Mouse (Mus musculus): ENCODE results near the gene Acta2. TPM values are rescaled to one million over a fixed set of nuclear protein-coding genes. Genes with fewer than 3 reads are reported as not detected.

The Acta2 gene
- total RNA-seq, 2 experiments from 2014 or later: 250 to 346 TPM

DNA sequence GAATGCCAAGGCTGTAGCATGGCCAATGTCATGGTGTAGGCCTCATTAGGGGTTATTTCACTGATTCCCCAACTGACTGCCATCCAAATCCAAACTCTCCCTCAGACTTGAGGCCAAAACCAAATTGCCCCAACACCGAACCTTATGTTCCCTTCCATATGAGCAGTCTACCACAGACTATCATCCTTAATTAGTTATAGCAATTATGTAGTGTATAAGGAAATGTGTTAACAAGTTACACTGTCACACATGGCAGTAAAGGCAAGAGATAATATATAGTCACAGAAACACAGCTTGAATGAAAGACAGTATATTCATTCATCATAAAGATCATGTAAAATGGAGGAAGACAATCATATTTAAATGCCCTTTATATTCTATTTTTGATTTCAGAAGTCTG is 17.7 kb upstream of the Acta2 start:
- intact Hi-C loops (cut with DNase I): no loop called here

DNA sequence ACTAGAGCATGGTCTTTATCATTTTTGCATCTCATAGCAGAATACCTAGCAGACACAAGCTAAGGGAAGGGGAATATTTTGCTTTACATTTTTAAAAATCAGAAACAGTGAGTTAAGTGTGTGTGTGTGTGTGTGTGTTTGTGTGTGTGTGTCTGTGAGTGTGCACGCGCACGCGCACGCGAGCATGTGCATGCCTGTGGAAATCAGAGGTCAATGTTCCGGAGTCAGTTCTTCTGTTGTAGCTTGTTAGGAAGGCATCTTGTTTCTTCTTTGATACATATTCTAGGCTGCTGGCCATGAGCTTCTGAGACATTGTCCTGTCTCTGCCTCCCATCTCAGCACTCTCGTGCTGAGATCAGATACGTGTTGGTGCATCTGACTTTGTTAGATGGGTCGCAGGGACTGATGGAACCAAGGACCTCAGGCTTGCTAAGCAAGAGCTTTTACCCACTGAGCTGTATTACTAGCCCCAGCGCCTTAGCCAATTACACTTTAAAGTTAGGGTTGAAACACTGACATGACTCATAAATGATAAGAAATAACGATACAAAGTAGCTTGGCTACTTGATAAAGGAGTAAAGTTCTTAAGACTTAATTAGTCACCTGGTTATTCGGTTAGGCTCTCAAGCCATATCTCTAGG is 15.6 kb upstream of the Acta2 start:
- intact Hi-C loops (cut with DNase I): no loop called here
- no peak for DNase-seq (ENCODE audit: low spot score)

More for the DNA sequence above, 17.7 kb upstream of the Acta2 start:
- no peak for DNase-seq (ENCODE audit: low spot score)

DNA sequence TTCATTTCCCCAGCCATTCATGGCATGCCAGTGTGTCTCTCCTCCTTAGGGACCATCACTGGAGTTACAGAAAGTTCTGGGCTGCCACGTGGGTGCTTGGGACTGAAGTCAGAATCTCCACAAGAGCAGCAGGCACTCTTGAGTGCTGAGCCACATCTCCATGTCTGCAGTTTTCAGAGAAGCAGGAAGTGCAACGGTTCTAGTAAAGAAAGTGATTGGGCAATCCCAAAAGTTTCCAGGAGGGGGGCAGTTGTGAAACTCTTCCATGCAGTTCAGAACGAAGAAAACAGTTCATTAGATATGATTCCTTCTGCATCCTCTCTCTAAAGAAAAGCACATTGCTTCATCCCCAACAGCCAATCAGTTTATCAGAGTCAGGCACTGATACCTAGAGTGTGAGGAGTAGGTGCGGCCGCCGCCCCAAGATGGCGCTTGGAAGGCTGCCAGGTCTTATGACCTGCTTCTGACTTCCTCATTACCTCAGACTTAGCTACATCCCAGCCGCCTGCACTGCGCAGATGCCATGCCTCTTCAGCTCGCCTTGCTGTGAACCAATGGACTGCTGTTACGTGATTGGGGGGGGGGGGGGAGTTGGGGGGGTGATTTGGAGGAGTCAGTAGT is 14.8 kb upstream of the Acta2 start:
- intact Hi-C loops (cut with DNase I): no loop called here
- no peak for DNase-seq (ENCODE audit: low spot score)

DNA sequence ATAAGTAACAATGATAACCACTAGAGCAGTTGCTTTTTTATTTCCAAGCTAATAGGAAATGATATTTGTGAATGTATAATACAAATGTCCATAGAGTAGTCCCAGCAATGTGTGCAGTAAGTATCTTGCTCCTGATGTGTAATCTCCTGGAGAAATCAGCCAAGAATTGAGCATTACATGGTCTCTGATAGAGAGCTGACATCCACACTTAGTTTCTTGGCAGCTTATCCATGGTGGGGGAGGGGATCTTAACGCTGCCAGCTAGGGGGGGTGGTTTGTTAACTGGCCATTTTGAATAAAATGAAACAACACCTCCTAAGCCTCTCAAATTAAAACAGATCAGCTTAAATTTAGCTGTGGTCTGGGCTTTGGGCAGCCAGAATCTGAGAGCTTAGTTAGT is 13.6 kb upstream of the Acta2 start:
- intact Hi-C loops (cut with DNase I): no loop called here
- no peak for DNase-seq (ENCODE audit: low spot score)

DNA sequence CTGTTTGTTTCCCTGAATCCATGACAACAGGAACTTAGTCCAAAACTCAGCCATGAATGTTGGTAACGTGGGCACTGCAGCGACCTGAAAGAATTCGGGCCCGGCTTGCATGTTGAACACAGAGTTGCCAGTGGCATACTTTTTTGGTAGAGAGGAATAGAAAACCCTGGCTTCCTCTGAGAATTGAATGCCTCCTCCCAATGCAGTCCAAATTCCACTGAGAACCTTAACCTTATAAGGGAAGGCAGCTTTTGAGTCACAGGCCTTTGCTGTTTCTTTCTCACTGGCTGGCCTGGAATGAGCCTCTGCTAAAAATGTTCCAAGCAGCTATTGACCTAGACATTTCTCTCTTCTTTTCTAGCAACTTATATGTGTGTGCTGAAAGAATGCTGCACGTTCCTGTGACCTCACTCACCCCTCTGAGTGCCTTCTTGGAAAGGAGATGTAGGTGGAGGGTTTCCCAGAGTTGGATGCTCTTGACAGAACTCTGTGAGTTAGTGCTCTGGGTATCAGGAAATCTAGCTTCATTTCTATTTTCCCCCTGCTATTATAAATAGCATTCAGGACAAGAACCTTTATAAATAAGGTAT is 10.3 kb upstream of the Acta2 start:
- no peak for DNase-seq (ENCODE audit: low spot score)
- intact Hi-C loops (cut with DNase I): no loop called here

DNA sequence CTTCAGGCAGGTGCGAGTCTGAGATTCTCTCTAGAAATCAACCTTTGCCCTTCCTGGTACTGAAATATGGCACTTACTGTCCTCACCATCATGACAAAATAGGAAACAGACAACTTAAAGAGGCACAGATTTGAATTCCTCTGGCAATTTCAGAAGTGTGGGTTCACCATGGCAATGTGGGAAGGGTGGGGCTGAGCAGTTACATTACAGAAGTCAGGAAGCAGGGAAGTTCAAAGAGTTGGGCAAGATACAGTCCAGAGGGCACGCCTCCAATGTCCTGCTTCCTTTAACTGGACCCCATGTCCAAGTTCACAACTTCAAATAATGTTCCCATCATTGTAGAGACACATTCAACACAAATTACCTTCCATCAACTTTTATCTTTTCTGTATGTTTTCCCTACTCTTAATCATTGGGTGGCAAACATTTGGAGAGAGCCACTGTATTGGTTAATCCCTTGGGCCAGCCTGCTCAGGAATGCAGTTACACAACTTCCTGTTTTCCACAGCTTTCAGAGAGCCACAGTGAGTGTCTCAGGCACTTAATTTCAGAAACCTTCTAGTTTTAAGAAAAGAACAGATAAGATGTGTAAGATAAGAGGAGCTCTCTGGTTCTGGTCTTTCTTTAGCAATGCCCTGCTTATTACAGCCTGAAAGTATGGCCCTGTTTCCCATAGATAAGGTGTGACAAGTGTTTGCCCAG is 7.0 kb upstream of the Acta2 start:
- DNase-seq (ENCODE audit: low spot score): no peak
- intact Hi-C loops (cut with DNase I): no loop called here

DNA sequence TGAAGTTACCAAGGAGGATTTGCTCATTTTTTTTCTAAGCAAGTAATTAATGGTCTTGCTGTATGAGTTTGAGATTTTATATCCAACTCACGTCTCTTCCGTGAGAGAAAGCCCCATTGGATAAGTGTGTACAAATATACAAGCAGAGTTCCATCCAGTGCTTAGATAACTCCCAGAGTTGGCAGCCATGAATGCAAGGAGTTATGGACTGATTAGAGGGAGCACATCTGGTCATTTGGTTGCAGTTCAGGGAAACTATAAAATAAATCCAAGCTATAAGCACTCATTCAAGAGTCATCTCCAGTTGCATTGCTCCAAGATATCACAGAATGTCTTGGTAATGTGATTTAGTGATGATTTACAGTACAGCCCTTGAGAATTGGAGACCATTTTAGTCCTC is 1.5 kb upstream of the Acta2 start:
- intact Hi-C loops (cut with DNase I): no loop called here
- no peak for DNase-seq (ENCODE audit: low spot score)

DNA sequence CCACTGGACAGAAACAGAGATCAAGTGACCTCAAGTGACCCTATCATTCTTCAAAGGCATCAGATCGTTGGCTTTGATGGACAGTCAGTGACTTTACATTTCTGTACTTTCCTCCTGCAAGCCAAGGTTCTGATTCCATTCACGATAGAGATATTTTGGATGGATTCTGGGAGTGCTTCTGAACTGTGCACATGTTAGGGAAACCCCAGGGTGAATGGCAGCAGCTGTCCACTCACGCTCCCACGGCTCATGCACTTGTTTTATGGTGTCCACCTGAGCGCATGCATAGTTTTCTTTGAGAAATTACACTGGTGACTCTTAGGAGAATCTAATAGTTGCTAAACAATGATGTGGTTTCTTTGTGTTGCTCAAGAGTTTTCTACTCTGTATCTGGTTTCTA is 759 bp upstream of the Acta2 start:
- DNase-seq (ENCODE audit: low spot score): no peak
- intact Hi-C loops (cut with DNase I): no loop called here

DNA sequence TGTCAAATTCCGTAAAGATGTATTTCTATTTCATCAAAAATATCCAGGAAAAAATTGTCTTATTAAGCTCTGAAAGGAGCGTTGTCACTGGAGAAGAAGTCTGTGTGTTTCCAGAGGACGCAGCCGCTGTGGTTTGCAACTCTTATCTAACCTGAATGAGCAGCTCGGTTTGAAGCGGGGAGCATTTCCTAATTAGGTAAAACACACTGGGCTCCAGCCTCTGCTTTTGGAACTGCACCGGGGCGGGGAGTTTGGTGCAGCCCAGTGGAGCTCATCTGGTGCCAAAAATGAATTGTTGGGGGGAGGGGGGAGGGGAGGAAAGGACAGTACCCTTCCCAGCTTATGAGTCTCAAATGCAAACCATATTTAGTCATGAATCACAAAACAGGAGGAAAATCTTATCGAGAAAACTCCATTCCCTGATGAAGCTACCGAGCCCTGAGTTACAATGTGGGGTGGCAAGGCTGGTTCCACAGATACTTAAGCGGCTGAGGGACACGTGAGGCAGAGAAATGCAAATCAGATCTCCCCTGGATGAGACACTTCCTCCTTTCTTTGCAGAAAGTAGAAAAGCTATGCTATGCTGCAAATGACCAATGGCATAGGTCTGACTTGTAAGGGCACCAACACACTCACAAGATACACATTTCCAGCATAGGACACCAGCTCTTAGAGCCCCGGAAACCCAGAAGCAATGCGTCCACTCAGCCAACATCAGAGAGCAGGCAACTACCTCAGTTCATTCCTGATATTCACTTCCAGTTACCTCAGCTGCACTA is 1.1 kb downstream of the Acta2 start:
- no peak for DNase-seq (ENCODE audit: low spot score)

DNA sequence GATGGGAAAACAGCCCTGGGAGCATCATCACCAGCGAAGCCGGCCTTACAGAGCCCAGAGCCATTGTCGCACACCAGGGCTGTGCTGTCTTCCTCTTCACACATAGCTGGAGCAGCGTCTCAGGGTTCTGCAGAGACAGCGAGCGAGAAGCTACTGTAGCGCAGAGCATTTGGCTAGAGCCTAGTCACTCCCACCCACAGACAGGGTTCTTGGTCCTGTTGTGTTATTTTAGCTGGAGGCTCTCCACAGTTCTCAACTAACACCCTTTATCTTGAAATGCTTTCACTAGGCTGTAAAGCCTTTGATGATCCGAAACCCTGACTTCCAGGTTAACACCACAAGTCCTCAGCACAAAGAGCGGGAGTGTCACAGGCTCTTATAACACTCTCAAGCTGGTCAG is 2.9 kb downstream of the Acta2 start:
- intact Hi-C loops (cut with DNase I): no loop called here

More for the DNA sequence above, 1.1 kb downstream of the Acta2 start:
- intact Hi-C loops (cut with DNase I): no loop called here

DNA sequence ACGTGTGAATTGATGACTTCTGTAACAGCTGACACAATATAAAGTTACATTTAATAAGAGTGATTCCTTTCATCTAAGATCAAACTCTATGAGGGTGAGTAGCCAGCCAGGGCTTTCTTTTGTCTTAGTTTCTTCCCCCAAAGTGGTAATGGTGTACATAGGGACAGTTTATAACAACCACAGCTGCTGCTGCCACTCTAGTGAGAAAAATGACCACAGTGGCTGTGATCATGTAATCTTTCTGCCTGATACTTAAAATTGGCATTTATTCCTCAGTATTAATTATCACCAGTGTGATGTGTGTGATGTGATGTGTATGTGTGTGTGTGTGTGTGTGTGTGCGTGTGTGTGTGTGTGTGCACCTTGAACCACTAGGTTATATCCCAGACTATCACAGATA is 3.5 kb downstream of the Acta2 start:
- no peak for DNase-seq (ENCODE audit: low spot score)
- intact Hi-C loops (cut with DNase I): no loop called here

More for the DNA sequence above, 2.9 kb downstream of the Acta2 start:
- DNase-seq (ENCODE audit: low spot score): no peak

DNA sequence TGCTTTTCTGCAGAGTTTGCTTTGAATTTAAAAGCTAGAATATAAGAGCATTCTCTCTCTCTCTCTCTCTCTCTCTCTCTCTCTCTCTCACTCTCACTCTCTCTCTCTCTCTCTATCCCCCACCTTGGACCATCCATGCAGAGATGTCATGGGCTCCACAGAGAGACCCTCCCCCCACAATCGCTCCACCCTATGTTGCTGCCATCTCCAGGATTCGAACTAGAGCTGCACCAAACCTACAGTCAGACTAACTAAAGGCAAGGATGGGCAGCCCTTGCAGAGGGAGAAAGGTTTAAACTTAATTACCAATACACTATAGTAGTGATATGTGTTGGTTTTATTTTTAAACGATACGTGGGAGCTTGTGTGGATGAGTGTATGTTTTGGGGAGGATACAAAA is 4.8 kb downstream of the Acta2 start:
- intact Hi-C loops (cut with DNase I): no loop called here
- no peak for DNase-seq (ENCODE audit: low spot score)

DNA sequence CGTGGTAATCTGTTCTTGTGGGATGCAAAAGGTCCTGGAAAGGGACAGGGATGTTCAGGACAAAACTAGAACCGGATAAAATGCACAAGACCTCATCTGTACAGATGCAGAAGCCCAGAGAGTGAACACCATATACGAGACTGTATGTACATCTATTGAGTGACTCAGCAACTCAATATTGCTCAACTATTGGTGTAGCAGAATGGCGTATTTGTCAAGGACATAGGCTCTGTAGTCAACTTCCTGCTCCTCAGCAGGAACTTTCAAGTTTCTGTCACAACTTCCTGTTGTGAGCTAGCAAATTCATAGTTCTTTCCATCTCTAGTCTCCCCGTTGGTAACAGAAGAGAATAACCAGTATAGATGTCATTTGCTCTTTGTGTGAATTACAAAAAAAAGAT is 6.8 kb downstream of the Acta2 start:
- DNase-seq (ENCODE audit: low spot score): no peak
- intact Hi-C loops (cut with DNase I): no loop called here

DNA sequence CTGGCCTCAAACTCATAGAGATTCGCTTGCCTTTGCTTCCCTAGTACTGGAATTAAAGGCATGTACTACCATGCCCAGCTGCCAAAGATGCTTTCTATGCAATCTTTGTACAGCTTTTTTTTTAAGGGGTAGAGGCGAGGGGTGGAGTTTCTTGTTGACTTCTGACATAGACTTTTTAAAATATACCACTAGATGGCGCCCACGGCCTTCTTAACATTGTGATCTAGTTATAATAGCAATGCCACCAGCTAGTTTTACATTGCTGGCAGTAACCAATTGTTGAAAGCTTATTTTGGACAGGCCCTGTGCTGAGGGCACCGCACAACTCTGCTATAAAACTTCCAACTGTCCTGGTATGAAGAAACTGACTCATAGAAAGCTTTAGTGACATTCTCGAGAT is 11.3 kb downstream of the Acta2 start:
- DNase-seq (ENCODE audit: low spot score): peak; percentile 19
- intact Hi-C loops (cut with DNase I): loop anchor here (1.0 to 5.0 kb wide), 3 partner anchors 40 to 393 kb away; no protein-coding TSS in a partner anchor

DNA sequence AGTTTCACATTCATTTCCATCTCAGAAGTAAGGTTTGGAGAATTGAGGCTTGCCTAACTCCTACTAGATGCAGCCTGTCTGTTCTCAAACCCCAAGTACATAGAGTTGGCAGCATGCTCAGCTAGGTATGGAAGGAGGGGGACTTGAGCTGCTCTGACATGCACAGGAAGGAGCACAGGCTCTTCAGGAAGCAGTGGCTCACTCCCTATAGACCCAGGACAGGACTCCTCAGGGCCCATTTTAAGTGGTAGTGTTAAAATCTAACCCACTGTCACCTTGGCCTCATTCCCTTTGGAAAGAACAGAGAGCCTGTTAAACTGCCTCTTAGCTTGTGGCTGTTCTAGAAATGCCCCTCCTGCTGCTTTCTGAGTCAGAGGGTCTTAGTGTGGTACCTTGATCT is 12.5 kb downstream of the Acta2 start:
- DNase-seq (ENCODE audit: low spot score): no peak
- intact Hi-C loops (cut with DNase I): loop anchor here (2.0 to 5.0 kb wide), 2 partner anchors 238 to 304 kb away; no protein-coding TSS in a partner anchor

DNA sequence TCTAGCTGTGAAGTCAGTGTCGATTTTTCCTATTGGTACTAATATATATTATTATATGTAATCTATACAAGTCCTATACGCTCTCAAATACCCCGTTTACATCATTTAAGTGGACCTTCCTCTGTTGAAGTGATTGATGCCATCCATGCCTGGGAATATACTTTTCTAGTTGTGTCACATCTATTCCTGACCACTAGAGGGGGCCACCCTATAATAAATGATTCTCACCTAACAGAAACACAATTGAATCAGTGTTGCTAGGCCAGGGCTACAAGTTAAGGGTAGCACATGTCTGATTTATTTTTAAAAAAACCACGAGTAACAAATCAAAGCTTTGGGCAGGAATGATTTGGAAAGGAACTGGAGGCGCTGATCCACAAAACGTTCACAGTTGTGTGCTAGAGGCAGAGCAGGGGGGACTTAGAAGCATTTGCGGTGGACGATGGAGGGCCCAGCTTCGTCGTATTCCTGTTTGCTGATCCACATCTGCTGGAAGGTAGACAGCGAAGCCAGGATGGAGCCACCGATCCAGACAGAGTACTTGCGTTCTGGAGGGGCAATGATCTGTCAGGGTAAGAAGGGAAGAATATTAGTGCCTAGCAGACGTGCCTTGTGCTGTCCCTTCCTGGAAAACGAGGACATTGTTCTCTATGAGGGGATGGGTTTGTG is 14.0 kb downstream of the Acta2 start:
- no peak for DNase-seq (ENCODE audit: low spot score)
- intact Hi-C loops (cut with DNase I): loop anchor here (2.0 to 5.0 kb wide), 2 partner anchors 93 to 306 kb away; no protein-coding TSS in a partner anchor

DNA sequence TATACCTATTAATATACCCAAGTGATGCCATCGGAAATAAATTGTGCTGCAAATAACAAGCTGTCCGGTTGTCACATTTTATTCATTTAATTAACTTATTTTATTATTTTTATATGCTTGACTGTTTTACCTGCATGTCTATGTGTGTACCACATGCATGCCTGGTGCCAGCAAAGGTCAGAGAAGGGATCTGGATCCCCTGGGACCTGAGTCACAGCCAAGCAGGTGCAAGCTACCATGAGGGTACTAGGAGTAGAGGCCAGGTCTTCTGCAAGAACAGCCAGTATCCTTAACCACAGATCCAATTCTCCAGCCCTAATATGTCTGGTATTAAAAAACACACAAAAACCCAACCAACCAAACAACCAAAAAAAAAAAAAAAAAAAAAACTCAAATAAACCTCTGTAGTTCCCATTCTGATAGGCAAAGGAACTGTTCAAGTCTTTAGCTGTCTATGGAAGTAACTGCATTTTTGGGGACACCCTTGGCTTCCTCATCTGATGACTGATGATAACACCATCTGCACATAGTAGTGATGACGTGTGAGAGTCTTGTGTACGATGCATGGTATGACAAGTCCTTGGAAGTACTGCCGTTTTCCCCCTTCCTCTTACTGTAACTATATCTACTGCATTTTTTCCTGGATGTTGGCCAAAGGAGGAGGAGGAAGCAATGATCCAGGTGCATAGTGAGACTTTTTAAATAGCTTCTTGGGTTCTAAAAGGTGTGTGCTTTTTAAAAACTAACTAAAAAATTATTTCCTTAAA is 14.9 kb downstream of the Acta2 start:
- intact Hi-C loops (cut with DNase I): loop anchor here (2.0 to 5.0 kb wide), 2 partner anchors 94 to 307 kb away; no protein-coding TSS in a partner anchor
- DNase-seq (ENCODE audit: low spot score): no peak

DNA sequence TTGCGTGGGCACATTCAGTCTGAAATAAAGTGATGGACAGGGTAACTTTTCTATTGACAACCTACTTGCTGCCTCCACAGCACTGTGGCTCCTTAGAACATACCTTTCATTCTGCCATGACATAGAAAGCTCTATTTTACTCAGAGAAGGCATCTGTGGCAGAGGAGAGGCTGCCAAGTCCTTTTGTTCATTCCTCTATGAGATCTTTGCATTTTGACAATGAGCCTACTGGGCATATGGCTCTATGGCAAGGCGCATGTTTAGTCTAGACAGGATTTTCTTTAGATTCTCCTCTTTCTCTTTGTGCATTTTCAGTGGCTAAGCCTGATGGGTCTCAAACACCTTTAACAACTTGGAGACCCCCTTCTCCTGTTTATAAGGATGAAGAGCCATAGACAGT is 17.6 kb downstream of the Acta2 start:
- no peak for DNase-seq (ENCODE audit: low spot score)
- intact Hi-C loops (cut with DNase I): no loop called here

DNA sequence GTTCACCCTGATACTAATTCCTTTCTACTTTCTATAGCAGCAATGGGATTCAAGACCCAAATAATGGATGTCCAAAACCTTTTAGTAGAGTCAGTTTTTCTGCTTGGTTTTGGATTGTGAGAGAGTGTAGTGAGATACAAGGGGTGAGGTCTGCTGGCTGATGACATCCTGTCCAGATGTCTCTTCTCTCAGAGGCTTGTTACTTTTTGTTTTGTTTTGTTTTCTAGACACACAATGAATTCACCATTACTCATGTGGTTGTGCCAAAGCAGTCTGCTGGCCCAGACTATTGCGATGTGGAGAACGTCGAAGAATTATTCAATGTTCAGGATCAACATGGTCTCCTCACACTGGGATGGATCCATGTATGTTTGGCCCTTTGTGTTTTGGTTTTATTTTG is 19.3 kb downstream of the Acta2 start:
- intact Hi-C loops (cut with DNase I): no loop called here

More for the DNA sequence above, 19.3 kb downstream of the Acta2 start:
- no peak for DNase-seq (ENCODE audit: low spot score)
